Mouse (Mus musculus) stomach, embryonic 14.5 days (tissue): Measurements from ENCODE around the gene Hlx. TPM values are rescaled to one million over a fixed set of nuclear protein-coding genes. Genes with fewer than 3 reads are reported as not detected.

Experiments used
- ATAC-seq: fragments of 200-750 bp; cut with Nextera tagmentation; 2 replicates; pipeline ENCODE4 v1.8.0; 2017; ENCODE audit warnings: low read depth, moderate TSS enrichment; ENCODE audit not compliant: insufficient number of reproducible peaks, insufficient read depth, low FRiP score
- H3K27ac ChIP-seq: fragments of 300-500 bp; sonication (generic); 2 replicates; pipeline ENCODE4 v1.5.1; 2014; ENCODE audit warnings: mild to moderate bottlenecking, low read length, moderate library complexity, mixed read lengths
- H3K27me3 ChIP-seq: fragments of 300-500 bp; sonication (generic); 2 replicates; pipeline ENCODE4 v1.6.1; 2014; ENCODE audit warnings: low read length, control low read depth, mixed read lengths; ENCODE audit not compliant: control insufficient read depth, insufficient read depth
- H3K36me3 ChIP-seq: fragments of 300-500 bp; sonication (generic); 2 replicates; pipeline ENCODE4 v1.6.1; 2014; ENCODE audit warnings: mild to moderate bottlenecking, control low read depth, low read length, moderate library complexity, mixed read lengths; ENCODE audit not compliant: control insufficient read depth, insufficient read depth
- H3K4me1 ChIP-seq: fragments of 300-500 bp; sonication (generic); 2 replicates; pipeline ENCODE4 v1.6.1; 2014; ENCODE audit warnings: low read length, control low read depth, mixed read lengths; ENCODE audit not compliant: control insufficient read depth, insufficient read depth
- H3K4me2 ChIP-seq: fragments of 300-500 bp; sonication (generic); replicated peaks from 2 replicates; pipeline ENCODE4 v1.6.1; 2014; ENCODE audit warnings: low read depth, low read length, control low read depth
- H3K4me3 ChIP-seq: fragments of 300-500 bp; sonication (generic); 2 replicates; pipeline ENCODE4 v1.5.1; 2014; ENCODE audit warnings: low read depth, low read length, control low read depth
- H3K9ac ChIP-seq: fragments of 300-500 bp; sonication (generic); replicated peaks from 2 replicates; pipeline ENCODE4 v1.6.1; 2014; ENCODE audit warnings: low read depth, mild to moderate bottlenecking, control low read depth, low read length, moderate library complexity, mixed read lengths
- H3K9me3 ChIP-seq: fragments of 300-500 bp; sonication (generic); 2 replicates; pipeline ENCODE4 v1.6.1; 2016; ENCODE audit warnings: low read depth, low read length, control low read depth; ENCODE audit not compliant: control insufficient read depth
- WGBS: fragments of 180-500 bp; shearing (Covaris S2); extraction: QIAGEN DNeasy Blood & Tissue Kit; methylation state at CpG from one replicate; pipeline ENCODE4 v1.1.7; 2014; 5-methylcytosine and 5-hydroxymethylcytosine counted together
- polyA plus RNA-seq: library from polyadenylated mRNA; unstranded; fragments of >200 nt; fragmentation: Nextera tagmentation; extraction: Ambion mirVana; gene quantifications from 2 replicates; pipeline ENCODE4 v1.2.1, GENCODE M21; 2014

The Hlx gene
- polyA plus RNA-seq, 1 experiment from 2014 or later = 10.8 TPM

DNA sequence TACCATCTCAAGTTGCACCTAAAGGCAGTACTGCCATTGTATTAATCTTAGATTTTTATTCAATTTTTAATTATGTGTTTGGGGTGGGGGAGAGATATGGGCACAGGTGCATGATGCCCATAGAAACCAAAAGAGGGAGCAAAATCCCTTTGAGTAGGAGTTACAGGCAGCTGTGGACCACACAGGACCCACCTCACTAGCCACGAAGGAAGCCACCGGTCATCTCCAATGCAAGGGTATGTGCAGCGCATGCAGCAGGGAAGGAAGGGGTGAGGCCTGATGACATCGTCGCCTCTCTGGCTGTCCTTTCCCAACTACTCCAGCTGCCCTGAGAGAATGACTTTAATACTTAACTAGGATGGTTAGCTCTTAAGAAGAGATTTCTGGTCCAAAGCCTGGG, 18.7 kb downstream of the Hlx start:
- WGBS = 68% methylated on average over 5 of the region's 5 CpGs
- Histone ChIP-seq H3K9me3 (no peaks in the 10 kb centered on the region), H3K4me1 (no peaks in the 10 kb centered on the region), H3K27ac (no peak overlapping the region), H3K9ac (no peak overlapping the region), H3K36me3 (no peaks in the 10 kb centered on the region), H3K4me3 (no peak overlapping the region), H3K4me2 (no peak overlapping the region), H3K27me3 (peaks cover 36% of the 10 kb centered on the region)
- no peak for ATAC-seq

DNA sequence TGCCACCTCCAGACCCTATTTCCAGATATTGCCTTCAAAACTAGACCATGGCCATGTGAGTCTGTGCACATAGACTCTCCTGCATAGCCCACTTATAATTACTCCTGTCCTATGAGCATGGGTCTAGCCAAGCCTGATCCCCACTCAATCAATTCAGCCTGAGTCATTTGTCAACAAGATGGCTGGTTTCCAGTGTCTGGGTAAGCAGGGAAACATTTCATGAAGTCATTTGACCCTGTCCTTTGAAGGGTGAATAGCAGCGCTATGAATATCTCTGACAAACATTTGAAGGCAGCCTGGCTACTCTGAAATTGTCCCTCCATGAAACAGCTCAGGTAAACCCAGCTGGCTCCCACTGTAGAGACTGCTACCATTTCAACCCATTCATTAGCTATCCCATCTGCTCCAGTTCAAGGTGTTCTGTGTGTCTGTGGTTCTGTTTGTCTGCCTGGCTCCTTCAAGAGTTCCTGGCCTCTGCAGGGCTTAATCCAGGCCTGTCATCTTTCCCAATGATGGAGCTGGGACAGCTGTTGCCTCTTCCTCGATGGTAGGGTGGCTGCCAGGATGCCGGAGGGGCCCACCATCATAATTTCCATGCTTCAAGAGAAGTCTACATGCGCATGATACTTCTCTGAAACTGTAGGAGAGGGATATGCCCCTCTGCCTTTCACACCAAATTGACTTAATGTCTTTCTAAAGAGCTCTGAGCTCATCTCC, 24.7 kb downstream of the Hlx start:
- WGBS = 60% methylated on average over 4 of the region's 4 CpGs
- no peak for ATAC-seq
- H3K36me3 ChIP-seq = no peaks in the 10 kb centered on the region

DNA sequence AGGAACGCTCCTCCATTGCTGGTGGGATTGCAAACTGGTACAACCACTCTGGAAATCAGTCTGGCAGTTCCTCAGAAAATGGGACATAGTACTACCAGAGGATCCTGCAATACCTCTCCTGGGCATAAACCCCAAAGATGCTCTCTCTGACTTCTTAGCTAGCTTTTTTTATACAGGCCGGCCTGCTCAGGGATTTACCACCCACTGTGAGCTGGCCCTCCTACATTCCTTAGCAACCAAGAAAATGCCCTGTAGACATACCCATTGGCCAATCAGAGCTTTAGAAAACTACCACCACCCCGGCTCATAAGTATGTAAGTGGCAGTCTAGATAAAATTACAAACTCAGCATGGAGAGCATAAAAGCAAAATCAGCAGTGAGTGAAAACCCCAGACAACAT, 27.5 kb downstream of the Hlx start:
- Histone ChIP-seq H3K9ac (no peak overlapping the region), H3K9me3 (no peaks in the 10 kb centered on the region), H3K36me3 (no peaks in the 10 kb centered on the region), H3K4me1 (no peaks in the 10 kb centered on the region), H3K4me2 (no peak overlapping the region), H3K27me3 (no peaks in the 10 kb centered on the region), H3K4me3 (no peak overlapping the region), H3K27ac (no peak overlapping the region)
- ATAC-seq = no peak
- WGBS = 57% methylated on average over 3 of the region's 3 CpGs

More for the DNA sequence above, 24.7 kb downstream of the Hlx start:
- H3K4me2 ChIP-seq = no peak overlapping the region
- no peaks in the 10 kb centered on the region for H3K27me3 ChIP-seq
- H3K9me3 ChIP-seq = no peaks in the 10 kb centered on the region
- H3K27ac ChIP-seq = no peak overlapping the region
- H3K4me3 ChIP-seq = no peak overlapping the region
- no peaks in the 10 kb centered on the region for H3K4me1 ChIP-seq
- no peak overlapping the region for H3K9ac ChIP-seq

DNA sequence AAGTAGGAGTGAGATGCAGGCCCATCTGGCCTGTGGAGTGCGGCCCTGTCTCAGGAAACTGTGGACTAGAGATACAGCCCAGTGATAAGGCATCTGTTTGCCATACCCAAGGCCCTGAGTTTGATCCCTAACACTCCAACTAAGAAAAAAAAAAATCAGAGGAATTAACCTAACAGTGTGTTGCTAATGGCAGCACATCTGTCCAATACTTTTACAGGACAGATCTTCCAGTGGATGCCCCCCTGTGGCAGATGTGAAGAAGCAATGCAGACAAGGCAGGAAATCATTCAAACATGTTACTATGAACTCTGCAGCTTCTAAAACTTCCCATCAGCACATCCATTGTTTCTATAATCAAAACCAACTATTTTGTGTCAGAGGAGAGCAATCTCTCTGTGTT, 33.1 kb downstream of the Hlx start:
- WGBS = 96% methylated on average over 1 of the region's 1 CpGs
- no peak overlapping the region for H3K4me3 ChIP-seq

DNA sequence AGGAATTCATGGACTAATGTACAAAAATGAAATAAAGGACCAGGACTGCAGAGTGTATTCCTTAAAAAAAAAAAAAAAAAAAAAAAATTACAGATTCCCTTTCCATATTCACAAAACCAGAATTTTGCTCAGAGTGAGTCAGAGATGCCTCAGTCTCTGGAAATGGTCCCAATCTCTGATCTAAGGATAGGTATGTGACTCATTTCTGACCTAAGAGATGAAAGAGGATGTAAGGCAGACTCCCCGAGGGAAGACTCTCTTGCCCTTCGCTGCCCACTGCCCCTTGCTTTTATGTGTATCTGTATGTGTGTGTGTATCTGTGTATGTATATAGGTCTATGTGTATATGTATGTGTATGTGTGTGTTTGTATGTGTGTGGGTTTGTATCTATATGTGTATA, 37.0 kb downstream of the Hlx start:
- WGBS = 81% methylated on average over 2 of the region's 2 CpGs
- no peak overlapping the region for H3K4me3 ChIP-seq

More for the DNA sequence above, 33.1 kb downstream of the Hlx start:
- H3K27me3 ChIP-seq = no peaks in the 10 kb centered on the region
- no peak overlapping the region for H3K9ac ChIP-seq
- no peak overlapping the region for H3K27ac ChIP-seq
- H3K9me3 ChIP-seq = no peaks in the 10 kb centered on the region
- ATAC-seq = no peak
- H3K4me2 ChIP-seq = no peak overlapping the region
- H3K4me1 ChIP-seq = no peaks in the 10 kb centered on the region
- no peaks in the 10 kb centered on the region for H3K36me3 ChIP-seq

DNA sequence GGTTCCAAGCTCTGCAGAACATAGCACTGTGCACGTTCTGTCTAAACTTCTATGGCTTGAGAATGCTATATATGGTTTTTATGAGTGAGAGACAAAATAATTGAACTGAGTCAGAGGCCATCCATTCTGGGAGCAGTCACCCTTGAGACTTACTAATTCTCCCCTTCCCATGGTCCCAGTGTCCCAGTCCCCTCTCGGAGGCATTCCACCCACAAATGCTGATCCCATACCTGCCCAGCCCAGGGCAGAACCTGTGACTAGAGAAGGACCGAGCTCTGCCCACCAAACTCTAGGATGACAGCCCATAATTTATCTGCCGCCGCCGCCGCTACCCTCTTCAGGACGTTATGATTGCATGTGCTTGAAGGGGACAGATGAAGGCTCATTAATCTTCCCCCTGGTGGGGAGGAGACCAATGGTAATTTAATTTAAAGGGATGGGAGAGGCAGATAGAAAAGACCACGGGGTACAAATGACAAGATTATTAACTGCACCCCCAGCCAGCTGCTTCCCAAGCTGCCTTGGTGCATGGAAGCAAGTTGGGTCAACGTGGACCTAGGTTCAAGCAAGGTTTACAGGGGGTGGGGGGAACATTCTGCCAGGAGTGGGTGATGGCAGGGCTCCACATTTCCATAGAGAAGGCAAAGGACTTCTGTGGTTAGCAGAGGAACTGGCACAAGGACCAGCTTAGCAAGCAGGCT, 40.1 kb downstream of the Hlx start:
- Histone ChIP-seq H3K9ac (no peak overlapping the region), H3K4me1 (0 out of 2 replicates have a peak, but pooled peaks cover 6% of the 10 kb centered on the region), H3K27me3 (no peaks in the 10 kb centered on the region), H3K4me2 (no peak overlapping the region), H3K27ac (no peak overlapping the region), H3K9me3 (no peaks in the 10 kb centered on the region), H3K4me3 (no peak overlapping the region), H3K36me3 (no peaks in the 10 kb centered on the region)
- 35% methylated on average over 10 of the region's 10 CpGs for WGBS
- no peak for ATAC-seq

More for the DNA sequence above, 37.0 kb downstream of the Hlx start:
- no peak for ATAC-seq
- Histone ChIP-seq H3K4me1 (no peaks in the 10 kb centered on the region), H3K9me3 (no peaks in the 10 kb centered on the region), H3K27me3 (no peaks in the 10 kb centered on the region), H3K27ac (no peak overlapping the region), H3K36me3 (no peaks in the 10 kb centered on the region), H3K4me2 (no peak overlapping the region), H3K9ac (no peak overlapping the region)

DNA sequence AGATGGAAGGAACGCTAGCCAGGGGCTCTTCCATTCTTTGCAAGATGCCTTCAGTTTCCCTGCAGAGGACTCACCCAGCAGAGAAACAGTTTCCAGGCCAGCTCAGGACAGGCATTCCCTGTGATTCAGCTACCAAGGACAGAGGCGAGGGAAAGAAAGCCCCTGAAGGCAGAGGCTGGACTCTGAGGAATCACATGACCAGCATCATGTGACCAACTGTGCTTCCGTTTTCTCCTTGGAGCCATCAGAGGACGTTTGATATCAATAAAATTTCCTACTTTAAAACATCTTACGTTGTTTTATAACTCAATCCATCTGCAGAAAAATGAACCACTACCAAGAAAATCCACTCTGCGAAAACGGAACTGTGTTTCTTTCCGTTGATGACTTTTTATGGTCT, 41.2 kb downstream of the Hlx start:
- no peaks in the 10 kb centered on the region for H3K36me3 ChIP-seq
- ATAC-seq = no peak
- WGBS = 77% methylated on average over 8 of the region's 8 CpGs

DNA sequence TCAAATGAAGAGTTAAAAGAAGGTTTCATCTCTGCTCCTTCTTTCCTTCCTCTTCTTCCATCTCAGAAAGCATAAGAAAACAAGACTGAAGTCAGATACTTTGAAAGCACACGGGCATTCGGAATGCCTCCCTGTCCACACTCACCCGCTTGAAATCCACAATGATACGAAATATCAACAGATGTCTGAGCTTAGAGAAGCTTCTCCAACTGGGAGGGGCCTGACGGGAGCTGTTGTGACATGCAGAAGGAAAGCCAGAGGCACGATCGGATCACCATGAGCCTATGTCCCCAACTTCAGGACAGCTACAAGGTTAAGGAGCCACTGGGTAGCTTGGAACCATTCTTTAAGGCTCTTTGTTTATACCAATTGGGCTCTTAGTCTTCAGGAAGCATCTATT, 44.4 kb downstream of the Hlx start:
- Histone ChIP-seq H3K9me3 (no peaks in the 10 kb centered on the region), H3K36me3 (no peaks in the 10 kb centered on the region), H3K4me1 (0 out of 2 replicates have a peak, but pooled peaks cover 6% of the 10 kb centered on the region), H3K27me3 (no peaks in the 10 kb centered on the region), H3K4me2 (no peak overlapping the region), H3K27ac (no peak overlapping the region), H3K4me3 (no peak overlapping the region), H3K9ac (no peak overlapping the region)
- no peak for ATAC-seq
- 15% methylated on average over 7 of the region's 7 CpGs for WGBS

More for the DNA sequence above, 41.2 kb downstream of the Hlx start:
- no peak overlapping the region for H3K27ac ChIP-seq
- H3K9me3 ChIP-seq = no peaks in the 10 kb centered on the region
- H3K9ac ChIP-seq = no peak overlapping the region
- H3K27me3 ChIP-seq = no peaks in the 10 kb centered on the region
- H3K4me2 ChIP-seq = no peak overlapping the region
- H3K4me3 ChIP-seq = no peak overlapping the region
- H3K4me1 ChIP-seq = 0 out of 2 replicates have a peak, but pooled peaks cover 6% of the 10 kb centered on the region
